Mouse (Mus musculus) heart, adult 2 months (tissue): Measurements from ENCODE around the gene Cntnap4.

Source experiments
- CTCF ChIP-seq: fragments of 200-600 bp; IDR thresholded peaks from 2 replicates; pipeline ENCODE4 v1.8.1; 2022; ENCODE audit warnings: antibody characterized with exemption, mild to moderate bottlenecking, moderate library complexity
- POLR2A ChIP-seq: fragments of 200-500 bp; IDR thresholded peaks from 2 replicates; pipeline ENCODE4 v1.6.1; 2011; ENCODE audit warnings: mild to moderate bottlenecking, low read depth, low read length, control low read depth; ENCODE audit not compliant: insufficient read depth

DNA sequence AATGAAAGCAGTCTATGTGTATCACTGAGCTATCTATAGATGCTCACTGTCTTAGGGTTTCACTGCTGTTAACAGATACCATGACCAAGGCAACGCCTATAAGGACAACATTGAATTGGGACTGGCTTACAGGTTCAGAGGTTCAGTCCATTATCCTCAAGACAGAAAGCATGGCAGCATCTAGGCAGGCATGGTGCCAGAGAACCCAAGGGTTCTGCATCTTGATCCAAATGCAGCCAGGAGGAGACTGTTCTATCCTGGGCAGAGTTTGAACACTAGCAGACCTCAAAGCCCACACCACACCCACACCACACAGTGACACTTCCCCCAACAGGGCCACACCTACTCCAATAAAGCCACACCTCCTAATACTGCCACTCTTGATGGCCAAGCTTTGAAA is 31.3 kb downstream of the Cntnap4 start:
- no peak for TF ChIP-seq POLR2A
- no peak for TF ChIP-seq CTCF
